Mouse (Mus musculus): Measurements from ENCODE around the gene Nrip2.
A peak's percentile ranks its signal among the peaks of the same experiment; 100 is the strongest.

The Nrip2 gene

DNA sequence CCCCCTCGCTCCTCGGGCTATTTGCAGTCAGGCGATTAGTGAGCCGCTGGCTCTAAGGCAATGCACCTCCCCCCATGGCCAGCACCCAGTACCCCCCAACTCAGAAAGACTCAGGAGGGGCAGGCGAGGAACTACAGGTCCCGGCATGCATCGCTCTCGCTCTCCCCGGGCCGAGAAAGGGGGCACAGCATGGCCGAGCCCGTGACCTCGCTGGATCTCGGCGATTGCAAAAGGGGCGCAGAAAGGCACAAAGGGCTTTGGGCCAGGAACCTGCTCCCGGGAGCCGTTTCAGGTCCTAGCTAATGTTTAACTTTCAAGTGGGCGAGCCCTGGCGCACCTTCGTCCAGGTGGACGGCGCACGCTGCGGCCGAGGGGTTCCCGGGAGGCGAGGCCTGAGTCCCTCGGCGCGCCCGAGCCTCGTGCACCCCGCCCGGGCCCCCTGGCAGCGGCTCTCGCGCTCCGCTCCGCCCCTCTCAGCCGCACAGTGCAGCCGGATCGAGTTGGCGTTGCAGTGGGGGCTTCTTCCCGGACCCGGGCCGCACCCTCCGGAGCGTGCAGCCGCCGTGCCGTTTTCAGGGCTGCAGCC lies 38.7 kb downstream of the Nrip2 start:
- DNase-seq (ENCODE audit: low read depth, low spot score): peak; percentile 67

DNA sequence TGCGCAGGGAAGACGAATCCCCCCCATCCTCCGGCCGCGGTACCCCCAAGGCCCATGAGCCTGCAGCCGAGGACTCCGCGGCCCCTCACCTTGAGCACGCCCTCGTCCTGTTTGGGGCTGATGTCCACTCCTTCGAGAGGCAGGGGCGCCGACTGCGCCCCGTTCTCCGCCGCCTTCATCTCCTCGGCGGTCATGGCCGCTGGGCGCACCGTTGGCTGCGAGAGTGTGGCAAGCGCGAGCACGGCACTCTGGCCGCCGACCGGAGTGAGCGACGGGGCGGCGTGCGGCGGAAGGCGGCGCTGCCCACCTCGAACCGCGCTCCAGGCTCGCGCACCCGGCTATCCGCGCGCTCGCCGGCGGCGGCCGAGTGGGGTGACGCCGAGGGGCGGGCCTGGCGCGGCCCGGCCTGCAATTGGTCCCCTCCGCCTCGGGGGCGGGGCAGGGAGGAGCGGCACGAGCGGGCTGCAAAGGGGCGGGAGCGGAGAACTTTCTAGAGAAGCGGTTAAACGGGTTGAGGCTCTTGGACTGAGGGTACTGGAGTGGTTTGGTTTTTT lies 39.3 kb downstream of the Nrip2 start, which contains the start of gene Fkbp4:
TSS of gene Fkbp4 (minus strand) at position 361 of the 554 bp plus-strand sequence.
- peak; percentile 94 for DNase-seq (ENCODE audit: low read depth, low spot score)

DNA sequence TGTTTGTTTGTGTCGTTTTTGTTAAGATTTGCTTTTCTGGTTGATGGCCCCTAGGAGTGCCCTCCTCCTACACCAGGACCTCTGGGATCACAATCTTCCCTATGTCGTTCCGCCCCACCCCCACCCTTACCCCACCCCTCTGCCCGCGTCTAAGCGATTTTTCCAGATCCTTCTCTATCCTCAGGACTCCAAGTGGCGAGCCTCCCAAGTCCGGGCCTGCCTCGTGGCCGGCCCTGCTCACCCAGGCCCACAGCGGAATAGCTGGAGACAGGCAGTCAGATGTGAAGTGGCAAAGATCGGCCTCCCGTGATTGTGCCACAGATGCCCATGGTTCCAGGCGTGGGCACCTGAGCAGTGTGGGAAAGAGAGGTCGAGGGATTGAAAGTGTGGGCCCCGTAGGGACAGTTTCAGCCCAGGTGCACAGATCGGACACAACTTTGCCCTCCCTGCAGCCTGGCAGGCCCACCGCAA lies 39.8 kb downstream of the Nrip2 start:
- no peak for DNase-seq (ENCODE audit: low read depth, low spot score)

DNA sequence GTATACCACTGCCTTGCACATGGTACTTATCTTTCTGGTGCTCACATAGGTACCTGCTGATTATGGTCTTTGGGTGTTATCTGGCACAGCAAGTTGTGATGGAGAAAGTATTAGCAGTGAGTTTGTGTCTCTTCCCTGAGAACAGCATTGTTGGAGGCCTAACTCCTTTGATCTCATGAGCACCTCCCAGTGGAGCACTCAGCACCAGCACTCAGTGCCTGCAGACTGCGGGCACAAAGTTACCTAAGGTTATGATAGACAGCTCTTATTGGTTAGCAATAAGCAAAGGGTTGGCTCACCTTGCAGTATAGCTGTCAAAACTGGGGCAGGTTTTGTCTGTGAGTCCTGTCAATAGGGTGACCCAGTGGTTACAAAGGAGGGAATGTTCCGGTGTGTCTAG lies 41.1 kb downstream of the Nrip2 start:
- DNase-seq (ENCODE audit: low read depth, low spot score): peak; percentile 56

DNA sequence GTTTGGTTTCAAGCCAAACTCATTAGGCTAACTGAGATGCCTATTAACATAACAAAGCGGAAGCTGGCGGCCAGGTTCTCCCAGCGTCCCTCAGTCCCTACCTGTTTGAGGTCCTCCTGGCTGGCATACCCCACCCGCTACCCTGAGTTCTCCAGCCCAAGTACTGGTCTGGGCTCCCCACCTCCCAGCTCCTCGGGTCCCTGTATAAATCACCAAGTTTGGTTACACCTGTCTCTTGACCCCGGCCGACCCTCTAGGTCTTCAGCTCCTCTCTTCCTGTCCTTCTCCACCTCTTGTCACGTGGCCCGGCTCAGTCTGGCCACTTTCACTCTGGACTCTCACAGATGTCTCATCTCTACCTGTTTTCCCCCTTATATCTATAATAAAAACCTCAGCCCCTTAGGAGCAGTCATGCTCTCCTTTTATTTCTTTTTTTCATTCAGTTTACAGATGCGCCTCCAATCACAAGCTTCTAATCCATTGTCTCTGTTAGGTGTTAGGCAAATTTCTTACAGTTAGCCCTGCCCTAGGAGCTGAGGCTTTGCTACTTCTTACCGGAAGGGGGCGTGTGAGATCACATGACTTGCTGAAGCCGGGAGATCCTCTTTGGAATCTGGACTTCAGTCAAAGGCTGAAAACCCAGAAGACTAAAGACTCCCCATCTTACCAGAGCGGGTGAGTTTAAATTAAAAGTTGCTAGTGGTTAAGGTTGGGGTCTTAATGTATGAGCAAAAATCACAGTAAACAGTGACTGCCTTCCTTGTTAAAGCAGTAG lies 46.9 kb downstream of the Nrip2 start:
- DNase-seq (ENCODE audit: low read depth, low spot score): peak; percentile 95

DNA sequence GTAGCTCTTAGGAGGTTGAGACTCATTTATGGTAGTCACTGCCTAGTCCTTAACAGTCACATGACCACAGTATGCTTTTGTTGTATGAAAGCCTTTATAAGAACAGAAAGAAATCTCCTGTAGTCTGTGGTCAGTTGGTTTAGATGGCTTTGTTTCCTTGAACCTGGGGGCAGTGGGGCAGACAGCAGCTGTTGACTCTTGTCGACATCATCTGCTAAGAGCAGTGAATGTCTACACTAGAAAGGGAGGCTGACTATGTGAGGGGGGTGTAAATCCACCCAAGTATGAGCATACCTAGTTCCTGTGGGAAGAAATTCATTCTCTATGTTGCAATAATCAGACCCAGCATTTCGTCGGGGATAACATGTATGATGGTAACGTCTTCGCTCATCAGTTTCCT lies 48.0 kb downstream of the Nrip2 start:
- no peak for DNase-seq (ENCODE audit: low read depth, low spot score)

DNA sequence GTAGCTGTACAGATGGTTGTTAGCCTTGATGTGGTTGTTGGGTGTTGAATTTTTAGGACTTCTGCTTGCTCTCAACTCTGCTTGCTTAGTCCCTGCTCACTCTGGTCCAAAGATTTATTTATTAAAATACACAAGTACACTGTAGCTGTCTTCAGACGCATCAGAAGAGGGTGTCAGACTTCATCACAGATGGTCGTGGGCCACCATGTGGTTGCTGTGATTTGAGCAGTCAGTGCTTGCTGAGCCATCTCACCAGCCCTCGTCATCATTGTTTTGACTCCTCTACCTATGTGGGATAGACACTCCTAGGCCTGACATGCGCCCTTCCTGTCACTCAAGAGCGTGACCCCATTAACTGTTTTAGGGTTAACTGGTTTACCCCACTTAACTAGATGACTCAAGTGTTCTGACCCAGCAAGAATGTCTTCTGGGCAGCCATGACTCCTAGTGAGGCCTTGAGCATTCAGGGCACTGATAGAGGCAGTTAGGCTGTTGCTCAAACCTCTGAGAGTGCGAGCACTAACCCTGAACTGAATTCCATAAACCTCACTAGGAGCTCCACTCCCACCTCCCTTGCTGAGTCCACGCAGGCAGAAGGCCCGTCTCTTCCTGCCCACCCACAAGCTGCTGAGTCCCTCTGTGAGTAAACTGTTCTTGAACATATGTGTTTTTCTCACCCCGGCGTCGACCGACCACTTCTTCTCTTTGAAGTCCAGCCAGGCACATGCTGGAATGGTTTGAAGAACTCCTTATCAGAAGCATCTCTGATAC lies 56.9 kb downstream of the Nrip2 start:
- DNase-seq (ENCODE audit: low read depth, low spot score): no peak

DNA sequence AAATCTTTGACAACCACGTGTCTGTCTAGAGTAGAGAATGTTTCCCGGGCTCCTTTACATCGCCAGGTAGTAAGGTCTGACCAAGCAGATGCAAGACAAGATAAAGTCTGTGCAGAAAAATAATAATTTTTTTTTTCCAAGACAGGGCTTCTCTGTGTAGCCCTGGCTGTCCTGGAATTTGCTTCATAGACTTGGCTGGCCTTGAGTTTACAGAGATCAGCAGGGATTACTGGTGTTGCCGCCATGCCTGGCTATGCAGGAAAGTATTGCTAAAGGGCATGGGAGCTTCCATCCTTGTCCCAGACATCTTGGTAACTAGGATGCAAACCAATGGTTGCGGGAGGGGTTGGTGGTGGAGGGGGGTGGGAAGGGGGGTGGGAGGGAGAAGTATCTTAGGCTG lies 58.1 kb downstream of the Nrip2 start:
- no peak for DNase-seq (ENCODE audit: low read depth, low spot score)

DNA sequence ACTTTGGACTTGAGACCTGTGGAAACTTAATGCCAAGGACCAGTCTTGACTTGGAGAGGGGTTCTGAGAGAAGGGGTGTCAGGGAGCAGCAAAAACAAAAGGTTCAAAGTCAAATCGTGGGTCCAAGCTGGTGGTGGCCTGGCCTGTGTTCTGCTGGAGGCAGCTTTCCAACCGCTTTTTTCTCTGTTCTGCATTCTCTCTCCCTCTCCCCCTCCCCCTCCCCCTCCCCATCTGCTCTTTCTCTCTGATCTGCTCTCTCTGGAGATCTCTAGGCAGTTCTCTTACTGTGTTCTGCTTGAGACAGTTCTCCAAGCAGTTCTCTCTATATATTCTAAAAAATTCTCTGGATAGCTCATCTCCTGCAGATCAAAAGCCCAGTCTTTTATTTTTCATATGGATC lies 61.2 kb downstream of the Nrip2 start:
- peak; percentile 60 for DNase-seq (ENCODE audit: low read depth, low spot score)

DNA sequence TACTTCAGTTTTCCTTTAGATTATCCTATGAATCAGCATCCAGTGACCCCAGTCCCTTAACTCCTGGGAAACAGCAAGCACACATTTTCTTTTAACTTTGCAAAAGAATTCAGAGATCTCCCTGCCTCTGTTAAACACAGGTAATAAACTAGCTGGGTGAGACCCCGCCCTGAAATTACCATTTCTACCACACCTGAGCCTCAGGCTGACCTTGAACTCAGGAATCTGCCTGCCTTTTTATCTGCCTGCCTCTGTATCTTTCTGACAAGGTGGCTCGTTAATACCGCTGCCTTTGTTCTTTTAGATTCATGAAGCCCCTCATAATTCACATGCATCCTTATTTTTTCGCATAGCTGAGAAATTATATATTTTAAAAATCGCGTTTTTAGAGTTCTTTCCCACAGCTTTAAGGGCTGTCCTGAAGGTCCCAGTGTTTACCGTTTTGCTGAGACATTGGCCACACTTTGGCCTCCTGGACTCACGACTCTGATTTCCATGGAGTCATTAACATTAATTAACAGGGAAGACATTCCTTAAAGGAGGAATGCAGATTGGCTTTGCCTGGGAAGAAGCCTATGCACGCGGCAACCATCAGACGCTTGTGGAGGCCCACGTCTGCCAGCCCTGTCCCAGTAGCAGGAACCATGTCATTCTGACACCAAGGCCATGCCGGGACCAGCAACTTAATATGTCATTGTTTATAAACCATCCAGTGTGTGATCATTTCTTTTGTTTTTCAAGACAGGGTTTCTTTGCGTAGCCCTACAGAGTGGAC lies 61.8 kb downstream of the Nrip2 start:
- peak; percentile 88 for DNase-seq (ENCODE audit: low read depth, low spot score)

DNA sequence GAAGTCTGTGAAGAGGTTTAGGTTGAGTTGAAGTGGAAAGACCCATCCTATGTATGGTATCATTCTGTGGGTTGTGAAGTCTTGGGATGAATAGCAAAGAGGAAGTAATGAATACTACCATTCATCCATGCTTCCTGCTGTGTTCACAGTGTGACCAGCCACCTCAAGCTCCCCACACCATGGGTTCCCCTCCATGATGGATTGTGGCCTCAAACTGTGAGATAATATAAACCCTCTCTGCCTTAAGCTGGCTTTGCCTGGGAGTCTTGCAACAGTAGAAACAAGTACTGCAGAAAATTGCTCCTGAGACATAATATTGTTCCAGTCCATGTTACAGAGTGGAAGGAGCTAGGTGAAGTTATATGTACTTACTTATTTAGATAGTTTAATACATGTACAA lies 62.5 kb downstream of the Nrip2 start:
- no peak for DNase-seq (ENCODE audit: low read depth, low spot score)

DNA sequence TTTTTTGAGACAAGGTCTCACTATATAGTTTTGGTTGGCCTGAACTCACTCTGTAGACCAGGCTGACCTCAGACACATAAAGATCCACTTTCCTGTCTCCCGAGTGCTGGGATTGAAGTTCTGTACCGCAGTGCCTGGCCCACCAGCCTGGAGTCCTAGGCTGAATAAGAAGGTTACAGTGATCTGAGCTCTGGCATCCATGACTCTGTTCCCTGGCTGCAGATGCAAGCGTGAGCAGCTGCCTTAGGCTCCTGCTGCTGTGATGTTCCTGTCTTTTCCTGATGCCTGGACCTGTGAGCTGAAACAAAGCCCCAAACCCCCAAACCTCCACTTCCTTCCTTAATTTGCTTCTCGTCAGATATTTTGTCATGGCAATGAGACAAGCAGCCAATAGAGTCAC lies 65.9 kb downstream of the Nrip2 start:
- no peak for DNase-seq (ENCODE audit: low read depth, low spot score)

Measured in R1 (cell line).